In genomic region chr4:83339393-83339792, GRCm38 (mm10) we compare ENCODE assay signal across 11 mouse cellular contexts.
"Had no signal": no experiment of that assay in that cellular context is flagged by ENCODE, and none has a peak within 500 bp of the region (broad histone marks: within the 10 kb centered on the region; RNA-seq: fewer than 3 reads in every experiment).

No protein-coding gene starts in this region.

- ATAC-seq: liver, postnatal 0 days; midbrain, embryonic 15.5 days had no signal

- DNase-seq: kidney, adult 2 months; kidney, postnatal 25 days; layer of hippocampus, adult 9-11 months; liver, postnatal 0 days; lung, postnatal 10 days; lung, postnatal 4 days; right cerebral cortex, adult 18-20 months; right cerebral cortex, postnatal 14 days; right cerebral cortex, postnatal 4 days; thymus, postnatal 4 days had no signal
